Mouse (Mus musculus) ES-E14 (cell line): ENCODE results near the gene Rgsl1.

Experiments used
- ZC3H11A ChIP-seq: IDR thresholded peaks from 2 replicates; pipeline ENCODE4 v1.6.1; 2012; ENCODE audit warnings: low read depth, mild to moderate bottlenecking, inconsistent platforms, low read length, borderline replicate concordance
- ZNF384 ChIP-seq: IDR thresholded peaks from 2 replicates; pipeline ENCODE4 v1.6.1; 2012; ENCODE audit warnings: low read depth, low read length, inconsistent platforms

DNA sequence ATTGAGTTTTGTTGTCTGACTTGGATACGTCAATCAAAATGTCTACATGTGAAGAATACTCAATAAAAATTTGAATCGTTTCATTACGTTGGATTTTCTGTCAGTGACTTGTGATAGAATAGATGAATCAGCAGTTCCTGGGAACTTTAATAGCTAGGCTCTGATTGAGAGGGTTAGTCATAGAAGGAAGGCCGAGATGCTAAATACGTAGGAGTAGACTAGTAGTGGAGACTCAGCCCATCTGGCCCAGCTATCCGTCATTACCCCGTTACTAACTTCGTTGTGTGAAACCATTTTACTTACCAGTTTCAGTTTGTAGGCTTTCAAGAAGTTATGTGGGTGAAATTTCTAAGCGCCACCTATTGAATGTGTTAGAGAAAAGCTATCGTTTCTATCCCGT is 79.8 kb downstream of the Rgsl1 start:
- TF ChIP-seq ZNF384 (no peak), ZC3H11A (no peak)
